Mouse (Mus musculus): ENCODE measurements around the gene Gm20422. TPM values are rescaled to one million over a fixed set of nuclear protein-coding genes. Genes with fewer than 3 reads are reported as not detected.

Gm20422 gene
- polyA plus RNA-seq, 1 experiment from 2014 or later, result 1.4 TPM

DNA sequence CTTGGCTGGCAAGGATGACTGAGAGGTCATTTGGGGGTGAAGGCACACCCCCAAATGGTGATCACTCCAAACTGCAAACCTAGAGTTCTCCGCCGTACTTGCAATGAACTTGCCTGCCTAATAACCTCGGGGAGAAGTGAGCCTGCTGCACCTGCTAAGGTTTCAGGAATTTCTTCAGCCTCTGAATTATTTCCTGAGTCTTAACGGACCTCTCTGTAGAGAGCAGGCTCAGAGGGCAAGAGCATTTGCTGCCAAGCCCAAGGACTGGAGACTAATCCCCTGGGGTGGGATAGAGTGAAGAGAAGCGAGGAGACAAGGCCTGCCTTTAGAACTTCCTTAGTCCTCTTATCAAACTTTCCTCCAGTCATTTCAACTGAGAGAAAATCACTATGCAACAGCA lies 15.0 kb upstream of the Gm20422 start:
- no peak for ATAC-seq (ENCODE audit: low FRiP score)
- Histone ChIP-seq H3K27me3 (ENCODE audit: control insufficient read depth, insufficient read depth, low read length) (no peaks in the 10 kb centered on the region), H3K9me3 (ENCODE audit: control insufficient read depth, low read length) (no peaks in the 10 kb centered on the region), H3K36me3 (ENCODE audit: control insufficient read depth, insufficient read depth, low read length) (peaks cover 5% of the 10 kb centered on the region), H3K27ac (ENCODE audit: low read depth, low read length) (no peak overlapping the region), H3K4me1 (ENCODE audit: control insufficient read depth, insufficient read depth, low read length) (peaks cover 12% of the 10 kb centered on the region), H3K9ac (ENCODE audit: low read length) (no peak overlapping the region), H3K4me3 (ENCODE audit: low read depth, low read length) (no peak overlapping the region), H3K4me2 (no peak overlapping the region)
- WGBS, result 73% methylated on average over 5 of the region's 5 CpGs
- DNase-seq (ENCODE audit: low spot score, missing footprints), result no peak

GRCm38 (mm10) chr8:69789105-69789504 lies 14.4 kb upstream of the Gm20422 start:
- Histone ChIP-seq H3K9ac (ENCODE audit: low read length) (no peak overlapping the region), H3K4me1 (ENCODE audit: control insufficient read depth, insufficient read depth, low read length) (peaks cover 12% of the 10 kb centered on the region), H3K9me3 (ENCODE audit: control insufficient read depth, low read length) (no peaks in the 10 kb centered on the region), H3K27me3 (ENCODE audit: control insufficient read depth, insufficient read depth, low read length) (no peaks in the 10 kb centered on the region), H3K27ac (ENCODE audit: low read depth, low read length) (no peak overlapping the region), H3K4me2 (no peak overlapping the region), H3K36me3 (ENCODE audit: control insufficient read depth, insufficient read depth, low read length) (peaks cover 2% of the 10 kb centered on the region), H3K4me3 (ENCODE audit: low read depth, low read length) (no peak overlapping the region)
- WGBS, result 87% methylated on average over 5 of the region's 5 CpGs
- DNase-seq (ENCODE audit: low spot score, missing footprints) (peak; percentile 49), ATAC-seq (ENCODE audit: low FRiP score) (no peak)

DNA sequence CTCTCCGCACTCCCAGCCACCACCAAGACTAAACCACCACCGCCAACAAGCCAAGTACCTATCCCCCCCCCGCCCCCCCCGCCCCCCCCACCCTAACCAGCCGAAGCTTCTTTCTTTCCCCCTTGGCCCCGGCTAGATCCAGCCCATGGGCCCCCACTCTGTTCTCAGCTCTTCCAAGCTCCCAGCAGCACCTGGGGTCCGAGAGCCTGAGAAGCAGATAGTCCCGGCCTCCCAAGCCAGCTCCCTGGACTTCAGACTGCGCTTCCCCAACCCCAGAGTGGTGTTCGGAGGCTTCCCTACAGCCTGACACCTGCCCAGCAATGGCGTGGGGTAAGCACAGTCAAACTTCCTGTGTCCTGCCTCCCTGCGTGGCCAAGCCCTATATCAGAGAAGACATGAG lies 2.4 kb upstream of the Gm20422 start:
- H3K4me2 ChIP-seq, result no peak overlapping the region
- WGBS, result 60% methylated on average over 12 of the region's 12 CpGs
- DNase-seq (ENCODE audit: low spot score, missing footprints), result peak; percentile 44
- no peaks in the 10 kb centered on the region for H3K27me3 ChIP-seq (ENCODE audit: control insufficient read depth, insufficient read depth, low read length)
- H3K4me1 ChIP-seq (ENCODE audit: control insufficient read depth, insufficient read depth, low read length), result peaks cover 15% of the 10 kb centered on the region
- no peak overlapping the region for H3K4me3 ChIP-seq (ENCODE audit: low read depth, low read length)
- no peaks in the 10 kb centered on the region for H3K9me3 ChIP-seq (ENCODE audit: control insufficient read depth, low read length)
- no peaks in the 10 kb centered on the region for H3K36me3 ChIP-seq (ENCODE audit: control insufficient read depth, insufficient read depth, low read length)
- H3K9ac ChIP-seq (ENCODE audit: low read length), result no peak overlapping the region
- ATAC-seq (ENCODE audit: low FRiP score), result no peak
- no peak overlapping the region for H3K27ac ChIP-seq (ENCODE audit: low read depth, low read length)

DNA sequence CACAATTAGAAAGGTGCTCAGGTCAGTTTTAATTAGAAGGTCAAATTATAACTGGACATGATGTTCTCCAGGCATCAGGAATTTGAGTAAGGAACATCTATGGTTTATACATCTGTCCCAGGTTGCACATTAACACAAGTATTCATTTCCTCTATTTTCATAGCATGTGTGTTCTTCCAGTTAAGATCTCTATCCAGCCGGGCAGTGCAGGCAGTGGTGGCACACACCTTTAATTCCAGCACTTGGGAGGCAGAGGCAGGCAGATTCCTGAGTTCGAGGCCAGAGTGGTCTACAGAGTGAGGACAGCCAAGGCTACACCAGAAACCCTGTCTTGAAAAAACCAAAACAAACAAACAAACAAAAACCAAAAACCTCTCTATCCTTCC lies 456 bp upstream of the Gm20422 start:
- peak overlapping the region; percentile 29; the same call in 1 of the 2 replicates for H3K4me2 ChIP-seq
- H3K9ac ChIP-seq (ENCODE audit: low read length), result no peak overlapping the region
- H3K4me3 ChIP-seq (ENCODE audit: low read depth, low read length), result peak overlapping the region; percentile 71; the same call in 1 of the 2 replicates
- no peak for ATAC-seq (ENCODE audit: low FRiP score)
- WGBS, result 67% methylated on average over 2 of the region's 2 CpGs
- DNase-seq (ENCODE audit: low spot score, missing footprints), result no peak
- no peaks in the 10 kb centered on the region for H3K27me3 ChIP-seq (ENCODE audit: control insufficient read depth, insufficient read depth, low read length)
- H3K9me3 ChIP-seq (ENCODE audit: control insufficient read depth, low read length), result no peaks in the 10 kb centered on the region
- H3K36me3 ChIP-seq (ENCODE audit: control insufficient read depth, insufficient read depth, low read length), result no peaks in the 10 kb centered on the region
- H3K4me1 ChIP-seq (ENCODE audit: control insufficient read depth, insufficient read depth, low read length), result peaks cover 15% of the 10 kb centered on the region
- no peak overlapping the region for H3K27ac ChIP-seq (ENCODE audit: low read depth, low read length)

- WGBS, result 83% methylated on average over 2 of the region's 2 CpGs
- Histone ChIP-seq H3K4me3 (ENCODE audit: low read depth, low read length) (no peak overlapping the region), H3K27ac (ENCODE audit: low read depth, low read length) (no peak overlapping the region), H3K4me2 (no peak overlapping the region), H3K9me3 (ENCODE audit: control insufficient read depth, low read length) (no peaks in the 10 kb centered on the region), H3K36me3 (ENCODE audit: control insufficient read depth, insufficient read depth, low read length) (peaks cover 12% of the 10 kb centered on the region), H3K27me3 (ENCODE audit: control insufficient read depth, insufficient read depth, low read length) (no peaks in the 10 kb centered on the region), H3K4me1 (ENCODE audit: control insufficient read depth, insufficient read depth, low read length) (peaks cover 15% of the 10 kb centered on the region), H3K9ac (ENCODE audit: low read length) (no peak overlapping the region)
- no peak for ATAC-seq (ENCODE audit: low FRiP score)
- DNase-seq (ENCODE audit: low spot score, missing footprints), result no peak
These were observed 2.6 kb downstream of the Gm20422 start for GRCm38 (mm10) chr8:69772106-69772505.

DNA sequence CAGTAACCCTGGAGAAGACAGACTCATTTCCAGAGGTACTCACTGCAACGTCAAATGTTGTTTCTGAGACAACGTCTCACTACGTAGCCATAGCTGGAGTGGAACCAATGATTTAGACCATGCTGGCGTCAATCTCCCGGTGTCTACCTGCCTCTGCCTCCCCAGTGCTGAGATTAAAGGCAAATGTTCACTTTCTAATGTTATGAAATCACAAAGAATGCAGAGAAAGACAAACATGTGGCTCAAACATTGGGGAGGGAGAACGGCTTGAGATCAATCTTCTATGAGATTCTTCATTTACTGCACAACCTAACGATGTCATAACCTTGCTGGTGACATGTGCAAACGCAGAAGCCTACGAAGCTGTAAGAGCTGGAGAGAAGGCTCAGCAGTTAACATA lies 3.5 kb downstream of the Gm20422 start:
- ATAC-seq (ENCODE audit: low FRiP score), result no peak

DNA sequence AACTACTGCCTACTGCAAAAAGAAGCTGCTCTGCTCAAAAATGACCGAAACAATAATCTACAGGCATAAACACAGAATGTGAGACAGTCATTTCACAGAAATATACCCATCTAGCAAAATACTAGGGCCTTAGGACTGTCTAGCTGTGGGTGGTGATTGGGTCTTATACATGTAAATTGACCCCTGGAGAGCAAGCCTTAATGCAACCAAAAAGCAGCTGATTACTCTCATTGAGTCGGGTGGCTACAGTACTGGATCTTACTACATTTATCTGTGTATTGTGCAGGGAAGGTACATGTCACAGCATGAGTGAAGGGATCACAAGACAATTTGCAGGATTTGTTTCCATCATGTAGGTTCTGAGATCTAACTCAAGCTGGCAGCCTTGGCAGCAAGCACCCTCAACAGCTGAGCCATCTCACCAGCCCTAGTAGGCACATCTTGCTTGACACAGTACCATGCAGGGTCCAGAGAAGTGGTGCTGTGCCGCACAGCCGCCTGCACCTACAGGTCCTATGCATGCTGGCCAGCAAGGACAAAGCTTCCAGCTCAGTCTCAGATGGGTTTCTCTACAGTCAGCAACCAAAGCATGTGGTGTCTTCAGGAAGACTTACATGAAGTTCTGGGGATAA lies 12.8 kb downstream of the Gm20422 start:
- no peak for ATAC-seq (ENCODE audit: low FRiP score)
- 96% methylated on average over 4 of the region's 4 CpGs for WGBS
- Histone ChIP-seq H3K9me3 (ENCODE audit: control insufficient read depth, low read length) (peaks cover 4% of the 10 kb centered on the region; the same call in 1 of the 2 replicates), H3K36me3 (ENCODE audit: control insufficient read depth, insufficient read depth, low read length) (peaks cover 35% of the 10 kb centered on the region), H3K27ac (ENCODE audit: low read depth, low read length) (no peak overlapping the region), H3K9ac (ENCODE audit: low read length) (no peak overlapping the region), H3K4me3 (ENCODE audit: low read depth, low read length) (no peak overlapping the region), H3K4me1 (ENCODE audit: control insufficient read depth, insufficient read depth, low read length) (no peaks in the 10 kb centered on the region), H3K27me3 (ENCODE audit: control insufficient read depth, insufficient read depth, low read length) (no peaks in the 10 kb centered on the region), H3K4me2 (no peak overlapping the region)
- DNase-seq (ENCODE audit: low spot score, missing footprints), result no peak

More for the DNA sequence above, 3.5 kb downstream of the Gm20422 start:
- WGBS, result 92% methylated on average over 9 of the region's 9 CpGs
- no peak overlapping the region for H3K9ac ChIP-seq (ENCODE audit: low read length)
- no peaks in the 10 kb centered on the region for H3K27me3 ChIP-seq (ENCODE audit: control insufficient read depth, insufficient read depth, low read length)
- no peak overlapping the region for H3K4me2 ChIP-seq
- H3K4me1 ChIP-seq (ENCODE audit: control insufficient read depth, insufficient read depth, low read length), result peaks cover 15% of the 10 kb centered on the region
- H3K27ac ChIP-seq (ENCODE audit: low read depth, low read length), result no peak overlapping the region
- DNase-seq (ENCODE audit: low spot score, missing footprints), result no peak
- H3K4me3 ChIP-seq (ENCODE audit: low read depth, low read length), result no peak overlapping the region
- no peaks in the 10 kb centered on the region for H3K9me3 ChIP-seq (ENCODE audit: control insufficient read depth, low read length)
- peaks cover 20% of the 10 kb centered on the region for H3K36me3 ChIP-seq (ENCODE audit: control insufficient read depth, insufficient read depth, low read length)

DNA sequence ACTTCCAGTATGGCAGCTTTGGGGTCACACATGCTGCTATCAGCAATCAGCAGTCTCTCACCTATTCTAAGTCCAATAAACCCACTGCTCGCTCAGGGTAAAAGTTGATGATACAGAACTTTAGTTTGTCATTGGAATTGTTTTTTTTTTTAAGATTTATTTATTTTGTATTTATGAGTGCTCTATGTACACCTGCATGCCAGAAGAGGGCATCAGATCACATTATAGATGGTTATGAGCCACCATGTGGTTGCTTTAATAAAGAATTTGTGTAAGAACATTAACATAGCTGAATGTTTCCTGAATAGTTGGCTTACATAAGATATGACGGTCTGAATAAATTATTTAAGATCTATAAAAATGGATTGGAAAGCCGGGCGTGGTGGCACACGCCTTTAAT lies 16.4 kb downstream of the Gm20422 start:
- ATAC-seq (ENCODE audit: low FRiP score) (no peak), DNase-seq (ENCODE audit: low spot score, missing footprints) (no peak)
- no peaks in the 10 kb centered on the region for H3K27me3 ChIP-seq (ENCODE audit: control insufficient read depth, insufficient read depth, low read length)
- 95% methylated on average over 5 of the region's 5 CpGs for WGBS
- no peak overlapping the region for H3K9ac ChIP-seq (ENCODE audit: low read length)
- H3K4me1 ChIP-seq (ENCODE audit: control insufficient read depth, insufficient read depth, low read length), result no peaks in the 10 kb centered on the region
- H3K4me2 ChIP-seq, result no peak overlapping the region
- H3K27ac ChIP-seq (ENCODE audit: low read depth, low read length), result no peak overlapping the region
- H3K36me3 ChIP-seq (ENCODE audit: control insufficient read depth, insufficient read depth, low read length), result peaks cover 8% of the 10 kb centered on the region
- H3K9me3 ChIP-seq (ENCODE audit: control insufficient read depth, low read length), result no peaks in the 10 kb centered on the region
- H3K4me3 ChIP-seq (ENCODE audit: low read depth, low read length), result no peak overlapping the region

- Histone ChIP-seq H3K9me3 (ENCODE audit: control insufficient read depth, low read length) (no peaks in the 10 kb centered on the region), H3K4me3 (ENCODE audit: low read depth, low read length) (no peak overlapping the region), H3K4me1 (ENCODE audit: control insufficient read depth, insufficient read depth, low read length) (peaks cover 3% of the 10 kb centered on the region; the same call in 1 of the 2 replicates), H3K36me3 (ENCODE audit: control insufficient read depth, insufficient read depth, low read length) (no peaks in the 10 kb centered on the region), H3K27me3 (ENCODE audit: control insufficient read depth, insufficient read depth, low read length) (no peaks in the 10 kb centered on the region), H3K9ac (ENCODE audit: low read length) (no peak overlapping the region), H3K4me2 (no peak overlapping the region), H3K27ac (ENCODE audit: low read depth, low read length) (no peak overlapping the region)
- WGBS, result 86% methylated on average over 2 of the region's 2 CpGs
- DNase-seq (ENCODE audit: low spot score, missing footprints), result no peak
- ATAC-seq (ENCODE audit: low FRiP score), result no peak
These were observed 22.2 kb downstream of the Gm20422 start for GRCm38 (mm10) chr8:69752437-69752836.

Data from midbrain, embryonic 11.5 days (tissue).